Mouse (Mus musculus): Measurements from ENCODE around the gene Tlcd2.

DNA sequence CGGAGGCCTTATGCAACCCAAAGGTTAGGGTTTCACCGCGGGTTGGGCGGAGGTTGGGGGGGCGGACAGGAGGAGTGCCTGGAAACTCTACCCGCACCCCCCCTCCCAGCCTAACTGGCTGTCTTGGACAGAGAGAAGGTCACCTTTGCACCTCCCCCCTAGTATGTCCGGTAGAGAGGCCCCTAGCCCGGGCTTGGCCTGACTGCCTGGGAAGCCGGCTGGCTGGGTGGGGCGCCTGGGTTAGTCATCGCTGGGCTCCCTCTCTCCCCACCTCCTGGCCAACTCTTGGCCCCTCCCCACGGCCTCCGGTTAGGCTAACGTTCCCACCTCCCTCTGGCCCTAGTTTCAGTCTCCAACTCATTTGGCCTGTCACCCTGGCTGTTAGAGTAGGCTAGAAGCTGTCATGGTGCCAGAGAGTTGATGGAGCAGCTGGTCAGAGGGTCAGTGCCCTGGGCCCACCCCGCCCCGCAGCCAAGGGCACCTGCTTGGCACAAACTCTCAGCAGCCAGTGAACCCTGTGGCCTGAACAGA, 803 bp downstream of the Tlcd2 start:
- TF ChIP-seq POLR2A (IDR thresholded peaks at IDR 0.05; ENCODE audit: control insufficient read depth, extremely low read depth, insufficient read depth, low read length, poor library complexity) (no peak), CTCF (IDR thresholded peaks at IDR 0.05; ENCODE audit: borderline replicate concordance, control insufficient read depth, extremely low read depth, insufficient read depth, low read length, poor library complexity) (no peak)
